Mouse (Mus musculus): ENCODE results near the gene Sgms2. TPM values are rescaled to one million over a fixed set of nuclear protein-coding genes. Genes with fewer than 3 reads are reported as not detected.

Sgms2 gene
- total and polyA plus RNA-seq, 3 experiments = 0.92 to 2.5 (median 1.4) TPM

- no peak for DNase-seq
- Histone ChIP-seq H3K9ac (ENCODE audit: low read depth, low read length) (no peak overlapping the region), H3K4me3 (no peak overlapping the region), H3K27me3 (ENCODE audit: control insufficient read depth, insufficient read depth, low read length) (no peaks in the 10 kb centered on the region), H3K27ac (no peak overlapping the region), H3K79me2 (replicated peaks; ENCODE audit: control insufficient read depth, insufficient read depth, low read length) (no peaks in the 10 kb centered on the region), H3K4me1 (ENCODE audit: control insufficient read depth, insufficient read depth, low read length) (no peaks in the 10 kb centered on the region), H3K36me3 (ENCODE audit: control insufficient read depth, insufficient read depth, low read length) (no peaks in the 10 kb centered on the region)
- WGBS = 72% methylated on average over 7 of the region's 7 CpGs
- TF ChIP-seq CTCF (IDR thresholded peaks at IDR 0.05) (no peak), EP300 (IDR thresholded peaks at IDR 0.05; ENCODE audit: insufficient read depth, low read depth, low read length) (no peak), POLR2A (IDR thresholded peaks at IDR 0.05; ENCODE audit: insufficient read depth, low read depth, low read length) (no peak)
- intact Hi-C loops (cut with DNase I) = no loop called here
Measured at GRCm38 (mm10) chr3:131372996-131373395, 118.2 kb downstream of the Sgms2 start.

- Histone ChIP-seq H3K9ac (ENCODE audit: low read depth, low read length) (no peak overlapping the region), H3K4me3 (no peak overlapping the region)
- WGBS = 85% methylated on average over 8 of the region's 8 CpGs
Measured at GRCm38 (mm10) chr3:131368678-131369077, 122.5 kb downstream of the Sgms2 start.

GRCm38 (mm10) chr3:131367452-131367851, 123.8 kb downstream of the Sgms2 start:
- H3K4me1 ChIP-seq (ENCODE audit: control insufficient read depth, insufficient read depth, low read length) = no peaks in the 10 kb centered on the region
- WGBS = 87% methylated on average over 4 of the region's 4 CpGs
- no peak for DNase-seq
- H3K79me2 ChIP-seq (replicated peaks; ENCODE audit: control insufficient read depth, insufficient read depth, low read length) = no peaks in the 10 kb centered on the region
- no peak overlapping the region for H3K4me3 ChIP-seq
- TF ChIP-seq POLR2A (IDR thresholded peaks at IDR 0.05; ENCODE audit: insufficient read depth, low read depth, low read length) = no peak
- no peak for TF ChIP-seq EP300 (IDR thresholded peaks at IDR 0.05; ENCODE audit: insufficient read depth, low read depth, low read length)
- no peak for TF ChIP-seq CTCF (IDR thresholded peaks at IDR 0.05)
- H3K9ac ChIP-seq (ENCODE audit: low read depth, low read length) = no peak overlapping the region
- no peak overlapping the region for H3K27ac ChIP-seq
- intact Hi-C loops (cut with DNase I) = no loop called here
- H3K36me3 ChIP-seq (ENCODE audit: control insufficient read depth, insufficient read depth, low read length) = no peaks in the 10 kb centered on the region
- H3K27me3 ChIP-seq (ENCODE audit: control insufficient read depth, insufficient read depth, low read length) = no peaks in the 10 kb centered on the region

More at GRCm38 (mm10) chr3:131368678-131369077, 122.5 kb downstream of the Sgms2 start:
- DNase-seq = no peak
- no peaks in the 10 kb centered on the region for H3K79me2 ChIP-seq (replicated peaks; ENCODE audit: control insufficient read depth, insufficient read depth, low read length)
- no peak overlapping the region for H3K27ac ChIP-seq
- H3K27me3 ChIP-seq (ENCODE audit: control insufficient read depth, insufficient read depth, low read length) = no peaks in the 10 kb centered on the region
- intact Hi-C loops (cut with DNase I) = no loop called here
- H3K4me1 ChIP-seq (ENCODE audit: control insufficient read depth, insufficient read depth, low read length) = no peaks in the 10 kb centered on the region
- no peaks in the 10 kb centered on the region for H3K36me3 ChIP-seq (ENCODE audit: control insufficient read depth, insufficient read depth, low read length)
- TF ChIP-seq EP300 (IDR thresholded peaks at IDR 0.05; ENCODE audit: insufficient read depth, low read depth, low read length) = no peak
- TF ChIP-seq CTCF (IDR thresholded peaks at IDR 0.05) = no peak
- no peak for TF ChIP-seq POLR2A (IDR thresholded peaks at IDR 0.05; ENCODE audit: insufficient read depth, low read depth, low read length)

GRCm38 (mm10) chr3:131364632-131365446, 126.4 kb downstream of the Sgms2 start:
- Histone ChIP-seq H3K4me1 (ENCODE audit: control insufficient read depth, insufficient read depth, low read length) (no peaks in the 10 kb centered on the region), H3K27me3 (ENCODE audit: control insufficient read depth, insufficient read depth, low read length) (no peaks in the 10 kb centered on the region), H3K36me3 (ENCODE audit: control insufficient read depth, insufficient read depth, low read length) (no peaks in the 10 kb centered on the region), H3K9ac (ENCODE audit: low read depth, low read length) (no peak overlapping the region), H3K79me2 (replicated peaks; ENCODE audit: control insufficient read depth, insufficient read depth, low read length) (no peaks in the 10 kb centered on the region), H3K27ac (peak overlapping the region; percentile 36; the same call in 1 of the 2 replicates), H3K4me3 (peak overlapping the region; percentile 31)
- 40% methylated on average over 23 of the region's 23 CpGs for WGBS
- peak in 1 of 2 experiments; percentile 34 for DNase-seq
- intact Hi-C loops (cut with DNase I) = no loop called here
- TF ChIP-seq EP300 (IDR thresholded peaks at IDR 0.05; ENCODE audit: insufficient read depth, low read depth, low read length) (no peak), CTCF (IDR thresholded peaks at IDR 0.05) (no peak)

GRCm38 (mm10) chr3:131364194-131364593, 127.0 kb downstream of the Sgms2 start:
- H3K4me1 ChIP-seq (ENCODE audit: control insufficient read depth, insufficient read depth, low read length) = no peaks in the 10 kb centered on the region
- WGBS = 24% methylated on average over 8 of the region's 8 CpGs
- H3K9ac ChIP-seq (ENCODE audit: low read depth, low read length) = no peak overlapping the region
- H3K36me3 ChIP-seq (ENCODE audit: control insufficient read depth, insufficient read depth, low read length) = no peaks in the 10 kb centered on the region
- DNase-seq = no peak
- no peak overlapping the region for H3K27ac ChIP-seq
- H3K79me2 ChIP-seq (replicated peaks; ENCODE audit: control insufficient read depth, insufficient read depth, low read length) = no peaks in the 10 kb centered on the region
- TF ChIP-seq POLR2A (IDR thresholded peaks at IDR 0.05; ENCODE audit: insufficient read depth, low read depth, low read length) (no peak), EP300 (IDR thresholded peaks at IDR 0.05; ENCODE audit: insufficient read depth, low read depth, low read length) (no peak), CTCF (IDR thresholded peaks at IDR 0.05) (no peak)
- intact Hi-C loops (cut with DNase I) = no loop called here
- H3K27me3 ChIP-seq (ENCODE audit: control insufficient read depth, insufficient read depth, low read length) = no peaks in the 10 kb centered on the region
- no peak overlapping the region for H3K4me3 ChIP-seq

- no peak for DNase-seq
- intact Hi-C loops (cut with DNase I) = no loop called here
- no peaks in the 10 kb centered on the region for H3K4me1 ChIP-seq (ENCODE audit: control insufficient read depth, insufficient read depth, low read length)
- H3K79me2 ChIP-seq (replicated peaks; ENCODE audit: control insufficient read depth, insufficient read depth, low read length) = no peaks in the 10 kb centered on the region
- 78% methylated on average over 14 of the region's 14 CpGs for WGBS
- H3K27ac ChIP-seq = no peak overlapping the region
- TF ChIP-seq POLR2A (IDR thresholded peaks at IDR 0.05; ENCODE audit: insufficient read depth, low read depth, low read length) (no peak), CTCF (IDR thresholded peaks at IDR 0.05) (no peak), EP300 (IDR thresholded peaks at IDR 0.05; ENCODE audit: insufficient read depth, low read depth, low read length) (no peak)
- H3K27me3 ChIP-seq (ENCODE audit: control insufficient read depth, insufficient read depth, low read length) = no peaks in the 10 kb centered on the region
- no peaks in the 10 kb centered on the region for H3K36me3 ChIP-seq (ENCODE audit: control insufficient read depth, insufficient read depth, low read length)
- H3K9ac ChIP-seq (ENCODE audit: low read depth, low read length) = no peak overlapping the region
- H3K4me3 ChIP-seq = no peak overlapping the region
Measured at GRCm38 (mm10) chr3:131363602-131364001, 127.6 kb downstream of the Sgms2 start.

All from heart, adult 2 months (tissue).